In genomic region chr3:89316833-89317232, GRCm38 (mm10) we compare ENCODE assay signal across 8 mouse cellular contexts. TPM values are rescaled to one million over a fixed set of nuclear protein-coding genes. Genes with fewer than 3 reads are reported as not detected.
DNase-seq lines count a peak whose midpoint lies in the region; ATAC-seq and TF ChIP-seq lines count a peak whose summit lies in the region.

No protein-coding gene starts in this region.

- H3K9me3 ChIP-seq in embryonic facial prominence, embryonic 12.5 days, result no peaks in the 10 kb centered on the region
- no peaks in the 10 kb centered on the region for H3K9me3 ChIP-seq in limb, embryonic 10.5 days (replicated peaks)
- no peaks in the 10 kb centered on the region for H3K9me3 ChIP-seq in midbrain, embryonic 15.5 days

- 0 out of 2 replicates have a peak overlapping the region, but pooled peaks have one; percentile 12 for H3K9ac ChIP-seq in embryonic facial prominence, embryonic 12.5 days
- no peak overlapping the region for H3K9ac ChIP-seq in heart, adult 2 months (ENCODE audit: low read depth, low read length)
- H3K9ac ChIP-seq in midbrain, embryonic 15.5 days, result no peak overlapping the region

- H3K4me3 ChIP-seq in embryonic facial prominence, embryonic 12.5 days, result no peak overlapping the region
- no peak overlapping the region for H3K4me3 ChIP-seq in heart, adult 2 months
- peak overlapping the region; percentile 23 for H3K4me3 ChIP-seq in limb, embryonic 10.5 days
- H3K4me3 ChIP-seq in midbrain, embryonic 15.5 days, result no peak overlapping the region; the same call in 1 of the 2 replicates

- intact Hi-C loops in heart, adult 2 months (cut with DNase I), result loop anchor here (1.0 to 5.0 kb wide), 4 partner anchors 22 to 540 kb away; partner anchors contain the start of gene Efna4

- TF ChIP-seq CTCF in heart, adult 2 months (IDR thresholded peaks at IDR 0.05), result no peak; the same call in 1 of the 2 replicates

- H3K79me2 ChIP-seq in heart, adult 2 months (replicated peaks; ENCODE audit: control insufficient read depth, insufficient read depth, low read length), result no peaks in the 10 kb centered on the region

- peaks cover 56% of the 10 kb centered on the region for H3K27me3 ChIP-seq in embryonic facial prominence, embryonic 12.5 days
- H3K27me3 ChIP-seq in heart, adult 2 months (ENCODE audit: control insufficient read depth, insufficient read depth, low read length), result peaks cover 27% of the 10 kb centered on the region
- H3K27me3 ChIP-seq in limb, embryonic 10.5 days (ENCODE audit: low read depth, poor library complexity, severe bottlenecking), result peaks cover 55% of the 10 kb centered on the region
- peaks cover 19% of the 10 kb centered on the region for H3K27me3 ChIP-seq in midbrain, embryonic 15.5 days (replicated peaks)

- peak; percentile 93 for TF ChIP-seq EP300 in heart, adult 2 months (IDR thresholded peaks at IDR 0.05; ENCODE audit: insufficient read depth, low read depth, low read length)

- peak overlapping the region; percentile 71 for H3K4me2 ChIP-seq in embryonic facial prominence, embryonic 12.5 days (replicated peaks)
- peak overlapping the region; percentile 39 for H3K4me2 ChIP-seq in midbrain, embryonic 15.5 days

- WGBS in embryonic facial prominence, embryonic 12.5 days, result 2% methylated on average over 4 of the region's 4 CpGs
- 0% methylated on average over 4 of the region's 4 CpGs for WGBS in heart, adult 2 months
- 0% methylated on average over 4 of the region's 4 CpGs for WGBS in limb, embryonic 10.5 days
- WGBS in midbrain, embryonic 15.5 days, result 0% methylated on average over 4 of the region's 4 CpGs

- no peak overlapping the region for H3K27ac ChIP-seq in embryonic facial prominence, embryonic 12.5 days
- no peak overlapping the region for H3K27ac ChIP-seq in heart, adult 2 months
- H3K27ac ChIP-seq in limb, embryonic 10.5 days, result 0 out of 2 replicates have a peak overlapping the region, but pooled peaks have one; percentile 32
- H3K27ac ChIP-seq in midbrain, embryonic 15.5 days, result peak overlapping the region; percentile 40

- no peaks in the 10 kb centered on the region for H3K36me3 ChIP-seq in embryonic facial prominence, embryonic 12.5 days
- no peaks in the 10 kb centered on the region for H3K36me3 ChIP-seq in heart, adult 2 months (ENCODE audit: control insufficient read depth, insufficient read depth, low read length)
- H3K36me3 ChIP-seq in limb, embryonic 10.5 days, result peaks cover 7% of the 10 kb centered on the region; the same call in 1 of the 2 replicates
- no peaks in the 10 kb centered on the region; the same call in 1 of the 2 replicates for H3K36me3 ChIP-seq in midbrain, embryonic 15.5 days (replicated peaks)

- TF ChIP-seq POLR2A in heart, adult 2 months (IDR thresholded peaks at IDR 0.05; ENCODE audit: insufficient read depth, low read depth, low read length), result no peak

- peaks cover 62% of the 10 kb centered on the region for H3K4me1 ChIP-seq in embryonic facial prominence, embryonic 12.5 days
- H3K4me1 ChIP-seq in heart, adult 2 months (ENCODE audit: control insufficient read depth, insufficient read depth, low read length), result peaks cover 8% of the 10 kb centered on the region
- peaks cover 70% of the 10 kb centered on the region for H3K4me1 ChIP-seq in limb, embryonic 10.5 days
- peaks cover 64% of the 10 kb centered on the region for H3K4me1 ChIP-seq in midbrain, embryonic 15.5 days

- ATAC-seq in embryonic facial prominence, embryonic 12.5 days (ENCODE audit: insufficient number of reproducible peaks, insufficient read depth, low FRiP score, low TSS enrichment), result no peak
- ATAC-seq in midbrain, embryonic 15.5 days (replicated peaks), result peak; percentile 19; the same call in 1 of the 2 replicates

- DNase-seq in 3134 (ENCODE audit: extremely low read depth, insufficient read length, low spot score), result peak; percentile 71
- peak; percentile 78 for DNase-seq in adrenal gland, postnatal 25 days
- DNase-seq in heart, adult 2 months, result peak; percentile 85 to 88
- DNase-seq in kidney, adult 18-20 months, result peak; percentile 91
- peak; percentile 83 for DNase-seq in limb, embryonic 10.5 days (ENCODE audit: low spot score)
- DNase-seq in spleen, adult 18-20 months, result peak; percentile 54 to 76

RNA-seq across cellular contexts. Expression of gene Efna3, which starts 5.9 kb away (rescaled TPM):
- total RNA-seq in adrenal gland, postnatal 25 days (2021), result 0.27 TPM in 1 of 2 replicates, not detected in the other
- 12.8 and 15.8 TPM in 2 replicates for polyA plus RNA-seq in embryonic facial prominence, embryonic 12.5 days (2016; fragmentation: Nextera tagmentation; extraction: Ambion mirVana)
- not detected for total RNA-seq in heart, adult 2 months (2021)
- polyA plus RNA-seq in heart, adult 2 months (2012; rRNA removed), result 0.09 TPM in 1 of 2 replicates, not detected in the other
- polyA plus RNA-seq in limb, embryonic 10.5 days (2016; fragmentation: Nextera tagmentation; extraction: Ambion mirVana), result 13.2 and 18.4 TPM in 2 replicates
- 40.5 and 43.0 TPM in 2 replicates for polyA plus RNA-seq in midbrain, embryonic 15.5 days (2015; fragmentation: Nextera tagmentation; extraction: Ambion mirVana)

RNA-seq across cellular contexts. Expression of gene Efna4, which starts 21.0 kb away (rescaled TPM):
- 1.7 TPM in 1 of 2 replicates, not detected in the other for total RNA-seq in adrenal gland, postnatal 25 days (2021)
- 47.1 and 48.8 TPM in 2 replicates for polyA plus RNA-seq in embryonic facial prominence, embryonic 12.5 days (2016; fragmentation: Nextera tagmentation; extraction: Ambion mirVana)
- total RNA-seq in heart, adult 2 months (2021), result under 1 TPM; 0.21 to 0.36 TPM
- polyA plus RNA-seq in heart, adult 2 months (2012; rRNA removed), result 0.64 and 0.86 TPM in 2 replicates
- polyA plus RNA-seq in limb, embryonic 10.5 days (2016; fragmentation: Nextera tagmentation; extraction: Ambion mirVana), result 47.4 and 53.4 TPM in 2 replicates
- 4.3 and 5.8 TPM in 2 replicates for polyA plus RNA-seq in midbrain, embryonic 15.5 days (2015; fragmentation: Nextera tagmentation; extraction: Ambion mirVana)

RNA-seq across cellular contexts. Expression of gene Adam15, which starts 33.0 kb away (rescaled TPM):
- total RNA-seq in adrenal gland, postnatal 25 days (2021), result 50.4 and 65.1 TPM in 2 replicates
- polyA plus RNA-seq in embryonic facial prominence, embryonic 12.5 days (2016; fragmentation: Nextera tagmentation; extraction: Ambion mirVana), result 42.7 and 45.5 TPM in 2 replicates
- total RNA-seq in heart, adult 2 months (2021), result 10 to 100 TPM; 56.8 to 59.2 TPM
- 95.6 and 95.7 TPM in 2 replicates for polyA plus RNA-seq in heart, adult 2 months (2012; rRNA removed)
- 29.4 TPM in 2 replicates for polyA plus RNA-seq in limb, embryonic 10.5 days (2016; fragmentation: Nextera tagmentation; extraction: Ambion mirVana)
- 59.5 and 62.2 TPM in 2 replicates for polyA plus RNA-seq in midbrain, embryonic 15.5 days (2015; fragmentation: Nextera tagmentation; extraction: Ambion mirVana)

RNA-seq across cellular contexts. Expression of gene Efna1, which starts 35.9 kb away (rescaled TPM):
- total RNA-seq in adrenal gland, postnatal 25 days (2021), result 11.6 and 17.2 TPM in 2 replicates
- polyA plus RNA-seq in embryonic facial prominence, embryonic 12.5 days (2016; fragmentation: Nextera tagmentation; extraction: Ambion mirVana), result 32.6 and 36.1 TPM in 2 replicates
- 10 to 100 TPM; 22.6 to 28.4 TPM for total RNA-seq in heart, adult 2 months (2021)
- 39.6 and 44.4 TPM in 2 replicates for polyA plus RNA-seq in heart, adult 2 months (2012; rRNA removed)
- 29.8 and 36.8 TPM in 2 replicates for polyA plus RNA-seq in limb, embryonic 10.5 days (2016; fragmentation: Nextera tagmentation; extraction: Ambion mirVana)
- 8.0 and 10.2 TPM in 2 replicates for polyA plus RNA-seq in midbrain, embryonic 15.5 days (2015; fragmentation: Nextera tagmentation; extraction: Ambion mirVana)

RNA-seq across cellular contexts. Expression of gene Dcst2, which starts 44.9 kb away (rescaled TPM):
- 0.38 and 0.76 TPM in 2 replicates for total RNA-seq in adrenal gland, postnatal 25 days (2021)
- 0.13 and 0.38 TPM in 2 replicates for polyA plus RNA-seq in embryonic facial prominence, embryonic 12.5 days (2016; fragmentation: Nextera tagmentation; extraction: Ambion mirVana)
- not detected for total RNA-seq in heart, adult 2 months (2021)
- polyA plus RNA-seq in heart, adult 2 months (2012; rRNA removed), result 0.09 and 0.35 TPM in 2 replicates
- 0.24 TPM in 1 of 2 replicates, not detected in the other for polyA plus RNA-seq in limb, embryonic 10.5 days (2016; fragmentation: Nextera tagmentation; extraction: Ambion mirVana)
- 0.14 and 0.17 TPM in 2 replicates for polyA plus RNA-seq in midbrain, embryonic 15.5 days (2015; fragmentation: Nextera tagmentation; extraction: Ambion mirVana)

Comparison
In these comparisons a context has a peak if more than half of its experiments do, and no peak if none do; other contexts are left out.
1. H3K27ac ChIP-seq: peak in limb, embryonic 10.5 days (single experiment) and midbrain, embryonic 15.5 days (single experiment); none in embryonic facial prominence, embryonic 12.5 days (single experiment) and heart, adult 2 months (single experiment).
2. RNA of gene Efna3, which starts 5.9 kb away (polyA plus RNA-seq): 40.5 to 43.0 TPM in midbrain, embryonic 15.5 days, 13.2 to 18.4 TPM in limb, embryonic 10.5 days and 12.8 to 15.8 TPM in embryonic facial prominence, embryonic 12.5 days; 0.09 TPM in heart, adult 2 months; every median in the first group is over 10 times any median in the second.
3. Peak in every context shown above with its lines, with median percentiles within 50 percentile points of each other: DNase-seq.